Mouse (Mus musculus) liver, adult 2 months (tissue): ENCODE data around the gene Rab19.

ENCODE experiments used
- CTCF ChIP-seq: fragments of 200-500 bp; IDR thresholded peaks from 2 replicates; pipeline ENCODE4 v1.5.1; 2011; ENCODE audit warnings: low read depth, low read length, control low read depth
- POLR2A ChIP-seq: fragments of 200-500 bp; IDR thresholded peaks from 2 replicates; pipeline ENCODE4 v1.6.1; 2011; ENCODE audit warnings: low read length, control low read depth; ENCODE audit not compliant: insufficient read depth; ENCODE audit errors: extremely low read depth

DNA sequence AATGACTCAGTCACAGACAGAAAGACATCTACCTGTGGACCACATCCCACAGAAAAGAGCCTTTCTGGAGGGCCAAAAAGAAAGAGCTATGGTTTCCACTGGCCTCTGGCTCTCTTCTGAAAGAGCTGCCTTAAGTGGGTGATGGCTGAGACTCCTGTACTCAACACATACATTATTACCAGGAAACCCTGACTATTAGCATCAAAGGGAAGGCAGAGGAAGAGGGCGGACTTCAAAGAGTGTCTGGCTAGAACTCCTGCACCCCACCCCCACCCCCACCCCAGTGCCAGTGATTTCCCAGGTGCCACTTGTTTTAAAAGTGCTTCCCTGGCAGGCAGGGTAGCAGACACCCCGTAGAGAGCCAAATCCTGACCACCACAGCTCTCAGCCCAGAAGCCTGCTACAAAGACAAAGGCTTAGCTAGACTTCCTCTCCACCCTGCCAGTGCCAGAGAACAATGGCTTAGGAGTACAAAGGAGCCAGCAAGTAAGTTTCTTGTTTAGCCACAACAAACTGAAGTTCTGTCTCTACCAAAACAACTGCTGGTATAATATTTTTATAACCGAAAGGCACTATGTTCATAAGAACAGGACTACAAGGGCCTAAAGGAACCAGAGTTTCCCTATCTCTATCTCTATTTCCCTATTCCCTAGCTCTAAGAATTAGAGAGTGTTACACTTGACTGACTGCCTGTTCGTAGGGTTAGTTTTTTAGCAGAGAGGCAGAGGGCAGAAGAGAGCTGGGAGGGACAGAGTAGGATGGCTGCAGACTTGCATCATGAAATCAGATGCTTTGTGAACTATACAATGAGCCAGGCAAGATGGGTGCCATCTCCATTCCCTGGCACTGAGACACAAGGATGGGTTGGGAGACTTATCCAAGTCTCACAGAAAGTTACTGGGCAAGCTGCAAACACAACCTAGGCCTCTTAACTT lies 32.8 kb upstream of the Rab19 start:
- no peak for TF ChIP-seq POLR2A
- no peak for TF ChIP-seq CTCF
